Mouse (Mus musculus) midbrain, embryonic 15.5 days (tissue): ENCODE measurements around the gene Dmrt3. TPM values are rescaled to one million over a fixed set of nuclear protein-coding genes. Genes with fewer than 3 reads are reported as not detected.
A peak's percentile ranks its signal among the peaks of the same experiment; 100 is the strongest.

Experiments used
- ATAC-seq: fragments of 200-750 bp; cut with Nextera tagmentation; replicated peaks from 2 replicates; pipeline ENCODE4 v1.8.0; 2017; ENCODE audit warnings: moderate TSS enrichment
- H3K27ac ChIP-seq: fragments of 300-500 bp; sonication (generic); 2 replicates; pipeline ENCODE4 v1.5.1; 2015; ENCODE audit warnings: mild to moderate bottlenecking, inconsistent platforms
- H3K27me3 ChIP-seq: fragments of 300-500 bp; sonication (generic); replicated peaks from 2 replicates; pipeline ENCODE4 v1.6.1; 2015; ENCODE audit warnings: inconsistent platforms
- H3K36me3 ChIP-seq: fragments of 300-500 bp; sonication (generic); replicated peaks from 2 replicates; pipeline ENCODE4 v1.6.1; 2015; ENCODE audit warnings: inconsistent platforms
- H3K4me1 ChIP-seq: fragments of 300-500 bp; sonication (generic); 2 replicates; pipeline ENCODE4 v1.6.1; 2015; ENCODE audit warnings: inconsistent platforms
- H3K4me2 ChIP-seq: fragments of 300-500 bp; sonication (generic); 2 replicates; pipeline ENCODE4 v1.6.1; 2015; ENCODE audit warnings: inconsistent platforms, mild to moderate bottlenecking, moderate library complexity
- H3K4me3 ChIP-seq: fragments of 300-500 bp; sonication (generic); 2 replicates; pipeline ENCODE4 v1.5.1; 2015; ENCODE audit warnings: mild to moderate bottlenecking, inconsistent platforms
- H3K9ac ChIP-seq: fragments of 300-500 bp; sonication (generic); 2 replicates; pipeline ENCODE4 v1.6.1; 2015; ENCODE audit warnings: mild to moderate bottlenecking, inconsistent platforms
- H3K9me3 ChIP-seq: fragments of 300-500 bp; sonication (generic); 2 replicates; pipeline ENCODE4 v1.6.1; 2016; ENCODE audit warnings: inconsistent platforms
- WGBS: fragments of 180-500 bp; shearing (Covaris S2); methylation state at CpG from one replicate; pipeline ENCODE4 v1.1.7; 2015; ENCODE audit warnings: mixed read lengths; 5-methylcytosine and 5-hydroxymethylcytosine counted together
- polyA plus RNA-seq: library from polyadenylated mRNA; unstranded; fragments of >200 nt; fragmentation: Nextera tagmentation; extraction: Ambion mirVana; gene quantifications from 2 replicates; pipeline ENCODE4 v1.2.1, GENCODE M21; 2015

Gene Dmrt3
- polyA plus RNA-seq, 1 experiment from 2014 or later = 0.22 TPM

GRCm38 (mm10) chr19:25670571-25671285, 60.6 kb downstream of the Dmrt3 start:
- Histone ChIP-seq H3K4me2 (no peak overlapping the region), H3K9ac (no peak overlapping the region), H3K9me3 (no peaks in the 10 kb centered on the region), H3K4me3 (no peak overlapping the region), H3K36me3 (no peaks in the 10 kb centered on the region), H3K27me3 (peaks cover 93% of the 10 kb centered on the region), H3K4me1 (peaks cover 27% of the 10 kb centered on the region), H3K27ac (no peak overlapping the region)
- ATAC-seq = no peak
- whole genome bisulfite sequencing = under 1% methylated on average over 17 of the region's 17 CpGs

DNA sequence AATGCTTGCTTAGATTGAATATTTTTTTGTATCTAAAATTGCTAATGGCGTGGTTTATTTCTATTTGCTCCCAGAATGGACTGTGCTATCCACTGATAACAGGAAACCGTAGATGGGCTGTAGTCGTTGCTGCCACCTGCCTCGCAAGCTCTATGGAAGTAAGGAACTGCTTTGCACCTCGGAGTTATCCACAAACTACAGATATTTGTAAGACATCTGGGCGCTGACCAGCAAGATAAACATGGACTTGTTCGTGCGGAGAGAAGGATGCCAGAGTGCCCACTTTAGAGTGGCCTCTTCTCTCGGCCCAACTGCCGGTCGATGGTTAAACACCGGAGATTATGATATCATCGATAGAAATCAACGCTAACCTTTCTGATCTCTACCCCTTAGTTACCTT, 61.6 kb downstream of the Dmrt3 start:
- H3K27ac ChIP-seq = no peak overlapping the region
- under 1% methylated on average over 14 of the region's 14 CpGs for WGBS
- ATAC-seq = no peak; the same call in 1 of the 2 replicates
- H3K36me3 ChIP-seq = no peaks in the 10 kb centered on the region
- H3K4me2 ChIP-seq = peak overlapping the region; percentile 59
- H3K9ac ChIP-seq = no peak overlapping the region
- peaks cover 24% of the 10 kb centered on the region for H3K4me1 ChIP-seq
- peaks cover 94% of the 10 kb centered on the region for H3K27me3 ChIP-seq
- H3K9me3 ChIP-seq = no peaks in the 10 kb centered on the region
- peak overlapping the region; percentile 33 for H3K4me3 ChIP-seq

DNA sequence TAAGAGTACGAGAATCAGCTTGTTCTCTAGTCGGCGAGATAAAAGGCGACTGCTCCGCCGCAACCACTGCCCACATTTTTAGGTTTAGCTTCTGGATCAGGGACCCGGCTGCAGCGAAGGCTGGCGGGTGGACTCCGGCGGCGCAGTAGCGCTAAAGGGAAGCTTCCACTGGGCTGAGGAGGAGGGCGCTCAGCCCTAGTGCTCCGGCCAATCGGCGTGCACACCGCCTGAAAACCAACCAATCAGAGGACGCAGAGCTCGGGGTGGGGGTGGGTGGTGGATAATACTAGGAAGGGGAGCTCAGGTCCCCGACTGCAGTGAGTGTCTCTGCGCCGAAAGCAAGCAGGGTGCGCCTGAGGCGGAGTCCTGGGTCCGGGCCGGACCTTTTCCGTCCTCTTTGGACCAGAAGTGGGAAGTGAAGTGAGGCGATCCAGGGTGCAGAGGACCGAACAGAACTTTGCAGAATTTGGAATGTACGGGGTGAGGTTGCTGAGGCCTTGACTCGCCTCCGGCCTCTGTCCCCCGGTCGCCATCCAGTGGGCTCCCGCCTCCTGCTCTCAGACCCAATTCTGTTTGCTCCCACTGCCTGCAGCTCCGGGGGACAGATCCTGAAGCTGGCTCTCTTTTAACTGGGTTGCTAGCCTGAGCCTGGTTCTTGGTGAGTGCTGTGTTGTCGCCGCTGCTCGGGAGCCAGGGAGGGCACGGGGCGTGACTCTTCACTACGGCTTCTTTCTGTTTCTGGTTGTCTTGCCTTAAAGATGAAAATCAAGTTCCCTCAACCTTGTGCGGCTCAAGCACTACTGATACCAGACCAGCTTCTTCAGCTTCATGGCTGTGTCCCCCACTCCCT, 62.2 kb downstream of the Dmrt3 start, which contains the start of gene Dmrt2:
TSS of gene Dmrt2 (plus strand) at position 311 of the 850 bp plus-strand sequence.
- H3K9ac ChIP-seq = no peak within 1 kb of the TSS
- ATAC-seq = peak; percentile 93
- under 1% methylated on average over 44 of the region's 44 CpGs for WGBS

More for the DNA sequence above, 62.2 kb downstream of the Dmrt3 start, which contains the start of gene Dmrt2:
- Histone ChIP-seq H3K9me3 (no peaks in the 10 kb centered on the region), H3K27me3 (peaks cover 91% of the 10 kb centered on the region), H3K4me1 (peaks cover 24% of the 10 kb centered on the region), H3K27ac (no peak within 1 kb of the TSS), H3K36me3 (no peaks in the 10 kb centered on the region), H3K4me2 (peak within 1 kb of the TSS; percentile 59), H3K4me3 (peak within 1 kb of the TSS; percentile 33)

Other genes starting within 250 kb of the Dmrt3 start
- not detected in 2 replicates for gene Dmrt1, start 104.7 kb upstream of the Dmrt3 start, polyA plus RNA-seq
- 0.06 TPM in 1 of 2 replicates, not detected in the other for gene Dmrt2, start 62.1 kb downstream of the Dmrt3 start, polyA plus RNA-seq